Mouse (Mus musculus): ENCODE data around the gene Ifrd2.

Gene Ifrd2

DNA sequence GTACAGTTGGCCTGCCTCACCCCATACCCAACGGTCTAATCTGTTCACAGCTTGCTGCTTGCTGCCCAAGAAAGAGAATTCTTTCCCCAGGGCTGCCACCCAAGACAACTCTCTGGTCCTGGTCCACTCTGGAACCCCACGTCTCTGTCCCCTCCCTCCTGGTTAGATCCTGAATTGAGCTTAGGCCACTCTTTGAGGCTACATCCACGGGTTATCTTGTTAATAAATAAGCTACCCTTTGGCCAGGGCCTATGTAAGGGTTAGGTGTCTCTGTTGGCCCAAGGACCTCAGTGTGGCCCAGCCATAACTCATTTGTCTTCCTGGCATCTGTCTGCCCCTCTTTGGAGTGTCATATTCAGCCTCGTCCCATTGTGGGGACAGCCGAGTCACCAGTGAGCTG lies 10.9 kb downstream of the Ifrd2 start:
- no peak for DNase-seq (ENCODE audit: low read depth, low spot score)

DNA sequence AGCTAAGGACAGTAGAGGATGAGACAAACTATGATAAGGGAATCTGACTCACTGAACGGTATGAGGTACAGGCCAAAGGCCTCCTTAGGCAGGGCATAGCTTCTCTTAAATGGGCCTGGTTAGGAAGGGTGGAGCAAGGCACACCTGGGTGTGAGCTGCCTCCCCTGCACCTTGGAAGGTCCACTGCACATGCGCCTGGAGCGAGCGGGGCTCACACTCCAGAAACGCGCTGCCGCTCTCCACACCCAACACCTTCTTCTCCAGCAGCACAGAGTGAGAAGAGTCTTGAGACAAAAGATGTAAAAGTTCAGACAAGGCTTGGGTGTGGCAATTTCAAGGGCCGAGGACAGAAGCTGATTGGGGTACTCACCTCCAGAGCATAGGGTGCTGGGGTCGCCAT lies 12.0 kb downstream of the Ifrd2 start:
- DNase-seq (ENCODE audit: low read depth, low spot score): no peak

DNA sequence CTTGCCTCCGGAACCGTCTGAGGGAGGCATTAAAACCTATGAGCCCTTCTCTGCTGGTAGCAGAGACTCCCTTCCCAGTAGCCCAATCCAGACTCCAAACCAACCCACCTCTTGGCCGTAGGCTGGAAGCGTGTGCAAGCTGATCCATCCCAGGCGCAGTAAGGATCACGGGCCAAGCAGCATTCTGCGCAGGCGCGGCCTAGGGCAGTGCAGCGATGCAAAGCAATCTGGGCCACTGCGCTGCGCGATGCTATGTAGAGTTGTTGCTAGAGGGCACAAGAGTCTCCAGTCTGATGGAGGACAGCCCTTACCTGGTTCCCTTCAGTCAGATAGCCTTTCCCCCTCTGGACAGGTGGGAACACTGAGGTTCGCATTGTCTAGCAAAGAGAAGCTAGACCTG lies 12.4 kb downstream of the Ifrd2 start:
- DNase-seq (ENCODE audit: low read depth, low spot score): no peak

DNA sequence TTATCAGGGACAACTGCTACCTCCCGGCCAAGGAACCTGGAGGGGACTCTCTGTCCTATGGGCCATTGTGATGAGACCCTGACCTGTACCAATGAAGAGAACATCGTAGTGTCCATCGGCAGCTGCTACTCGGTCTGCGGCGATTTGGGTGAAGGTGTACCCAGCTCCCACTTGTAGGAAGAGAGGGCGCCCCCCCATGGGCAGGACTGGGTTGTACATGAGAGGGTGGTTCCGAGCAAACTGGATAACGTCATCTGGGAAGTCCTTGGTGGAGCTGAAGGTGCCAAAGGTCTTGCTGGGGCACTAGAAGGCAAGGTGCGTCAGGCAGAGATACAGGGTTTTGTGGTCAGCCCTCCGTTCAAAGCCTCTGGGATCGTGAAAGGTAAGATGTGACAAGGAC lies 13.3 kb downstream of the Ifrd2 start:
- no peak for DNase-seq (ENCODE audit: low read depth, low spot score)

DNA sequence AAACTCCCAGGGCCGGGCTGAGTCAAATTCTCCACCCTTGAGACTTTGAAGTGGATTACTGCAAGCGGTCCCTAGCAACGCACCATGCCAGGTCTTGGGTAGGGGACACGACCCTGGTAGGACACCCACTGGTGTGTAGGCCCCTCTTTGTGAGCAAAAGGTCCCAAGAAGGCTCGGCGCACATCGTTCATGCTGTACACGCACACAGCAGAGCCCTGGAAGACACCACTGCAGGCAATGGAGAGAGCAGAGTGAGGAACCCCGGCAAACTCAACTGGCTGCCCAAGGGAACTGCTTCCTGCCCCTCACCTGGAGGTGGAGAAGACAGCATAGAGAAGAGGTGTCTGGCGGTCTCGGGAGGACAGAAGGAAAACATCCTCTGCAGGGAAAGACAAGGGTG lies 13.8 kb downstream of the Ifrd2 start:
- no peak for DNase-seq (ENCODE audit: low read depth, low spot score)

DNA sequence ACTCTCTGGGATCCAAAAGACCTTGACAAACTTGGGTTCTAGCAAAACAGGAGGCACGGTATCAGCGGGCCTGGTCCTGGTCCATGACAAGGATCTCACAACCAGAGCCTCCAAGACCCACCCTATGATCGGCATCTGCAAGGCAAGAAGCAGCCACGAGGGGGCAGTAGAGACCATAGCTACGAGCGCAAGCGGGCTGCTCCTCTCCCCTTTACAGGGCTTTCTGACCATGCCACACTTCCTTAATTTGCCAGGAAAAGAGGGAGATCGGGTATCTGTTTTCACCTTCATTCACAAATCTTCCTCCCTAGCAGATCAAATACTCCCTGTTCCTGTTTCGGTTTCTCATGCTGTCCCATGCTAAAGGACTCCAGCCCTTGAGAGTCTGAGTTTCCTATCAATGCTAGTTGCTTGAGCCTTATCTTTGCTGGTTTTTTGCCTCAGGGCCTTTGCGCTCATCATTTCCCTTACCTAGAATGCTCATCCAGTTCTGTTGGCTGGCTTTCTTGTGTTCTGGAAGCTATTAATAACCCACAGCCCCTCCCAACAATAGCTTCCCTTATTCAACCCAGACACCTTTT lies 14.7 kb downstream of the Ifrd2 start:
- DNase-seq (ENCODE audit: low read depth, low spot score): peak; percentile 81

DNA sequence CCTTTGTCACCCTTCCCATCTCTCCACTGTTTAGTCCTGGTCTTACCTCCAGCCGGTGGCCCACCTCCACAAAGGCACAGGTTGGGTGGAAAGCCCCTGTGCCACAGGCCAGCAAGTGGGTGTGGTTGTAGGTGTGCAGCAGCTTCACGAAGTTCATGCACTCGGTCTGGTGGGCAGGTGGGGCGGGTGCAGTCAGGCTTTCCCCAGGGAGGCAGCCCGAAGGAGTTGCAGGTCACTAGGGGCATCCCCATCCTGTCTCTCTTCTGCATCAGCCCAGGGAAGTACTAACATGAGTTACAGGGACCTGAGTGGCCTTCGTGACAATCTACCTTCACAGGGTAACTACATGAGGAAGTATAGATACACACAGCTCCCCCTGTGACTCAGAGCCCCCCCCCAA lies 15.8 kb downstream of the Ifrd2 start:
- no peak for DNase-seq (ENCODE audit: low read depth, low spot score)

DNA sequence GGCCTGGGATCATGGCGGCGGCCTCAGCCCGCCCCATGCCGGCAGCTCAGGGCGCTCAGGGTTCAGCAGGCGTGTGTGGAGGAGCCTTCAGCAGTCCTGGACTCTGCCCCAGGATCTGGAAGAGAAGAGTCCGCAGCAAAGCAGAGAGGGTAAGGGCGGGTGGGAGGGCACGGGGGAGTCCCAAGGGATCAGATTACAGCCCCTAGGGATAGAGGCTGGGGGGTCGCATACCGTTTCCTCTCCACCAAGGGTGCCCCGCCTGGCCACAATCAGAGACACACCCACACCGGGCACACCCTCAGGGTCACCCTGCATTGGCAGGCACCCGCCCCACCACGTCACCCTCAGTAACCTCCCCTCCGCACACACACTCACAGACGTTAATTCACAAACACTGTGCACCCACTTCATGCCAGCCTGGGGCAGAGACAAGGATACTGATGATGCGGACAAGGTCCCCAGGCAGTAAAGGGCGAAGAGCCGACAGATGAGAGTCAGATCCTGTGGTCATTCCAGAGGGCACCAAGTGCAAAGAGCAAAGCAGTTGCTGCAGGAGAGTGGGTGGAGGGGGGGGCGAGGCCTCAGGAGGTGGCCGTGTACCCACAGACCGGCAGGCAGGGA lies 17.7 kb downstream of the Ifrd2 start:
- no peak for DNase-seq (ENCODE audit: low read depth, low spot score)

DNA sequence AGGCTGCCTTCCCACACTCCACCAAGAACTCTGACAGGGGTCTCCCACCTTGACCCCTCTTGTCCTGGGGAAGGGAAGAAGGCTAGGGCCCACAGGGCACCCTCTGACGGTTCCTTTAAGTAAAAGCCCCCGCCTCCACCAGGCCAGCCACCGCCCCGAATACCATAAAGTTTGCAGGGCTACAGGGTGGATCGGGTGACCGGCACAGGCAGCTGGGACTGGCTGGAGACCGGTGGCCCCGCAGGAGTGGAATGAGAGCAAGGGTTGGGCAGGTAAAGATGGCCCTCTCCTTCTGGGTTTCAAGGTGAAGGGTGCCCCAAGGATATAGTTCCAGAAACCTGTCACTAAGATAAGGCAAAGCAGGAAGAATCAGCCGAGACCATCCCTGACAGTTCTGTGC lies 19.1 kb downstream of the Ifrd2 start:
- DNase-seq (ENCODE audit: low read depth, low spot score): no peak

DNA sequence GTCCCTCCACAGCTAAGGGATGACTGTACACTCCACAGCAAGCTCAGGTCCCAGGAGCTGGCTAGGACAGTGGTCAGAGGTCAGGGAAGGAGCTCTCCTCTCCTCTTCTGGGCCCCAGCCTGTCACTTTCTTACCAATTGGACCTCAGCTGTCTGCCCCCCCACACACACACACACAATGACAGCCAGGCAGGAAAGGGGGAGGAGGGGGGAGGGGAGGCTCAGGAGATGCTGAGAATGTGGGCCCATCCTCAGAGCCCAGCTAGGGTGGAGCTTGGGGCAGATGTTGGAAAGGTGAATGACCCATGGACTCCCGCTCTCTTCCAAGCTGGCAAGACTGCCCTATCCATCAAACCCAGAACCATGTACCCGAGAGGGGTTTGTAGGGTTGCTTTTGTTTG lies 19.6 kb downstream of the Ifrd2 start:
- no peak for DNase-seq (ENCODE audit: low read depth, low spot score)

DNA sequence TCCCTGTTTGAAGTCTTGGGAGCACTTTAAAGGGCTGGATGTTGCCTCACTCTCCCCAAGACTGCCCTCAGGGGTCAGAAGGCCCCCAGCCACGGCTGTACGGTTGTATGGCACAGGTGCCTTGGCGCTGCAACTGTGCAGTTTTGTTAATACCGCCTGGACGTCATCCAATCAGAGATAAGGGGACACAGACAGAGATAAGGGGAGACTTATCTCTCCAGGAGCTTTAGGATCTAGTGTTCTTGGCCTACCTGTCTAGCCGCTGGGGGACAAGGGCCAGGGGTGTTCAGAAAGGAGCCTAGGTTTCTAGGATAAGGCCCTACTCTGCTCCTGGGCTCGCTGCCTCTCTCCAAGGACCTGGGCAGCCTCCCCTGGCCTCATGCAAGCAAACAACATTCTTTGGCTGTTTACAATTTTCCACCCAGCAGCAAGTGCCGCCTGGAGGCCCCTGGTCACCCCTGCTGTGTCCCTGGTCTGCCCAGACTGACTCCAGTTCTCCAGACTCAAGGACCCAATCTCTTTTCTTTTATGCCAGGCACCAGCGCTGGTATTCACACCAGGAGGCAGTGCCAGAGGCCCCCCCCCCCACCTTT lies 20.3 kb downstream of the Ifrd2 start:
- no peak for DNase-seq (ENCODE audit: low read depth, low spot score)

DNA sequence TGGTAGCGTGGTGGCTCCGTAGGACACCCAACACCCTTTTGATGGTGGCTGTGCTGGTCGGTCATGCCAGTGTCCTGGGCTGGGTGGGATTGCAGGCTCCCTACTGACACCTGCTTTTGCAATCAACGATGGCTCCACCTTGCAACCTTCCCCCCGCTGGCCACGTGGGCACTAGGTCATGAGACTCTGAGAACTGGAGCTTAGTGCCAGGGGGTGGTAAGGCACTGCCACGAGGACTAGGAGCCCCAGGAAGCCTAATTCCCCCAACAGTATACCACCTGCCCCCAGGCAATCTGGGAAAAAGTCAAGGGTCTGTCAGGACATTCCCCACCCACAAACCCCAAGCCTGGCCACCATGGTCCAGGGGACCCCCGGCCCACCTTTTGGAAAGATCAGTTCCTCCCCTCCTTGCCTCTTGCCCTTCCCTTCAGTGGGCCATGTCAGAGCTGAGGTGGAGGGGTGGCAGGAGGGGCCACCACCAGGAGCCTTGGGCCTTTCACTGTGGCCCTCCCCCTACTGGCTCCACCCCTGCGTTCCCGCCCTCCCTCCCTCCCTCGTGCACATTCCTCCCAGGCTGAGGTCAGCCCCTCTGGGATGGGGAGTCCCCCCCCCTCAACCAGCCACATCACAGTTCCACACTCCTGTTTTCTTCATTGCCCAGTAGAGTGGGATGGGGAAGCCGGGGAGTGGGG lies 21.4 kb downstream of the Ifrd2 start, which contains the start of gene Sema3b:
Sema3b (minus strand) TSS at position 489 of the 692 bp plus-strand sequence.
- DNase-seq (ENCODE audit: low read depth, low spot score): no peak

DNA sequence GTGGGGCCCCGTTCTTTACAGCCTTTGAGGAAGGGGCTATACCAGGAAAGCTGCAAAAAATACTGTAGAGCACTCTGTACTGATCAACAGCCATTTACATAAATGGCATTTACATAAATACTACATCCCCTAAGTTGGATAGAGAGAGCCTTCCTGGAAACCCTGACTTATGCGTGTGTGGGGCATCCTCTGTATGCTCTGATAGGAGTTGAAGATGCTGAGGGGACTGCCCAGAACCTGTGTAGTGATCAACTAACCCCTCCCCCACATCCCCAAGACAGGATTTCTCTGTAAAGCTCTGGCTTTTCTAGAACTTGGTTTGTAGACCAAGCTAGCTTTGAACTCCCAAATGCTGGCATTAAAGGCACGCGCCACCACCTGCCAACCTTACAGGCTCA lies 22.0 kb downstream of the Ifrd2 start:
- DNase-seq (ENCODE audit: low read depth, low spot score): no peak

DNA sequence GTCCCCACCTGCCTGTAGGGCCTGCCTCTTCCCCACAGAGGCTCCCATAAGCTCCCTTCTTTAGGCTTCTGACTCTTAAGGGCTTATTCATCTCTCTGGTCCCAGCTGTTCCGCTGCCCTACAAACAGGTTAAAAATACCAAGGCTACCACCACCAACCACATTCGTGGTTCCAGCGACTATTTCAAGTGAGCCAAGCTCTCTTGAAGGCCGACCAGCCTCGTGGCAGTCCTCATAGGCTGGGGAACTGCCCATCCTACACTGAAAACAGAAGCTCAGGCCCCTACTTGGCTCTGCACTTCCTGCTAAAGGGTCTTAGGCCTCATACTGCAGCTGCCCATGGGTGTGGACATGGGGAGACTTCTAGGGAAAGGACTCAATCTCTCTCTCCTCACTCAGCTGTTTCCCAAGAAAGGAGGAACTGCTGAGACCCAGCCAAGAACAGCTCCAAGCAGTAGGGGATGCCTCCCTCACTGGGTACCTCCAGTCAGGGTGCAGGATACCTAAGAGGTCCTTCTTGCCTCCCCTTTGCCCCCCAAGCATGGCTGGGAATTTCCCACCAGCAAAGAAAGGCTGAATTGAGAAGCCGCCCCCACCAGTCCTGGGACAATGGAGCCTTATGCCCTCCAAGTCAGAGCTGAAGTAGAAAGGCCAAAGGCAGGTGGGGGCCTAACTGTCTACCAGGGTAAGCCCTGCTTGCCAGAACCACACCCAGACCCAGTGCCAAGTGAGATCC lies 24.2 kb downstream of the Ifrd2 start:
- no peak for DNase-seq (ENCODE audit: low read depth, low spot score)

DNA sequence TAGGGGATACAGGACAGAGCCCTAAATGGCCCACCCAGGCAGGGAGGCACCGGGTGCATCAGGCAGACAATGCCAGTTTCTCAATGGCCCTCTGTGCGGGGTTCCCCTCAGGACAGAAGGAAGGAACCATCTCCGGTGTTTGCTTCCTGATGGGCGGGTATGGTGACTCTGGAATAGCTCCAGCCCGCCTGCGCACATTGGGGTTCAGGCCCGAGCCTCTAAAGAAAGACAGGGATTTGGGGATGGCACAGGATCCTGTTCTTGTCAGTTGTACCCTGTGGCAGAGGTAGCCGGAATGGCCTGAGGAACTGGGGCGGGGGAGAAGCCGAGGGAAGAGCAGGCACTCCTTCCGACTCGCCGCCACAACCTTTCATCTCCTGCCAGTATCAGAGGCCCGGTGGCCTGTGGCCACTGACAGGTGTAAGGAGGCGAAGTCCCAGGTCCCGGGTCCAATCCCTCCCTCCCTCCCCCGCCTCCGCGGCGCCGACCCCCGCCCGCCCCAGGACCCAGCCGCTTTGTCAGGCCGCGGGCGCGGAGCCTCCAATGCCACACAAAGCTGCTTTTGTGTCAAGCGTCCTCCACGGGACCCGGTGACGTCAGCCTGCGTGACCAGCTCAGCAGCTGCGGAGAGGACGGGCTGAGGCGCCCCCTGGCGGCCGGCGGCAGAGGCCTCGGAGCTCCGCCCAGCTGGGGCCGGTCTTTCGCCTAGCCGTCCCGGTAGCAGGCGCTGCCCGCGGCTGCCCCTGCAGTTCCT lies 24.9 kb downstream of the Ifrd2 start:
- peak; percentile 90 for DNase-seq (ENCODE audit: low read depth, low spot score)

DNA sequence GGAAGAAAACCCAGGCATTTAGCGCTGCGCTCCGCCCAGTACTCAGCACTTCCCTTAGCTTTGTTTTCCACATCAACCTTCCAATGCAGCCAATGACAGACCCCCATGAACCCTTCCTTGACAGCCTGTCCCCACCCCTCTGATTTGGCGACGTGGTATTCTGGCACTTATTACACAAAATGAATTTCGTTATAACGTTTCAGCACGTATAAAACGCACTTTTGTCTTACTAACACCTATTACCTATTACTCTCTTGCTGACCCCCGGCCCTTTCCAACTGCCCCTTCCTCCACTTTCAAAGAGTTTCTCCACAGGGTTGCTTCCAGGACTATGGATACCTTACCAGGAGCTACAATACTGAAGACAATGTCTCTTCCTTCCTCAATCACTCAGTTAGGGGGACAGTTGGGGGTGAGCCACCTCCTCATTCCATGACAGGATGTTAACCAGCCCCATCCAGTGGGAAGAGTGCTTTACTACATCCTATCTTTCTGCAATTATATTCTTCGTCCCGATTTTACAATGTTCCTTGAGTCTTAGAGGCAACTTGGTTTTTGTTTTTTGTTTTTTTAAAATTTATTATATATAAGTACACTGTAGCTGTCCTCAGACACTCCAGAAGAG lies 25.6 kb downstream of the Ifrd2 start:
- DNase-seq (ENCODE audit: low read depth, low spot score): no peak

DNA sequence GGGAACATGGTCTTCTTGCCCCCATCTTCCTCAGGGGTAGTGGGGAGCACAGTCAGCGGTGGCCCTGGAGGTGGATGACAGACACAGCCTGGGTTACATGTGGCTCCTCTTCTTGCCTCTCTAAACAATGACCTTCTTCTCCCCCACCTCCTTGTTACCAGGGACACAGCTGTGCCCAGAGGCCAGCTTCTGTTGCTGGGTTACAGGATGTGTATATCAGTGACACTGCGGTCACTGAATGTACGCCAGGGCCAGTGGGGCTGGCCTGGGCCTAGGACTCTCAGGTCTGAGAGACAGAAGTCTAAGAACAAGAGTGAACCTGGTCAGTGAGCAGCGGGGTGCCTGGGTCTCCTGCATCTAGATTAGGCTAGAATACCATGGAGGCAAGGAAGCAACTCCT lies 27.6 kb downstream of the Ifrd2 start:
- DNase-seq (ENCODE audit: low read depth, low spot score): no peak

DNA sequence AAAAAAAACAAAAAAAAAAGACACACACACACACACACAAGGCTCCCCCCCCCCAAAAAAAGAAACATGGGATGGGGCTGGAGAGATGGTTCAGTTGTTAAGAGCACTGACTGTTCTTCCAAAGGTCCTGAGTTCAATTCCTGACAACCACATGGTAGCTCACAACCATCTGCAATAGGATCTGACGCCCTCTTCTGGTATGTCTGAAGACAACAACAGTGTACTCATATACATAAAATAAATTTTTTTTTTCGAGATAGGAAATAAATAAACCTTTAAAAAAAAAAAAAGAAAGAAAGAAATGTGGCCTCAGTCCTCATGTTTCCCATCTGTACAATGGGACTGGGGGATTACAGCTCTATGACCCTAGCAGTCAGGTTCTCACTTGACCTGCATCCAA lies 30.0 kb downstream of the Ifrd2 start:
- no peak for DNase-seq (ENCODE audit: low read depth, low spot score)

DNA sequence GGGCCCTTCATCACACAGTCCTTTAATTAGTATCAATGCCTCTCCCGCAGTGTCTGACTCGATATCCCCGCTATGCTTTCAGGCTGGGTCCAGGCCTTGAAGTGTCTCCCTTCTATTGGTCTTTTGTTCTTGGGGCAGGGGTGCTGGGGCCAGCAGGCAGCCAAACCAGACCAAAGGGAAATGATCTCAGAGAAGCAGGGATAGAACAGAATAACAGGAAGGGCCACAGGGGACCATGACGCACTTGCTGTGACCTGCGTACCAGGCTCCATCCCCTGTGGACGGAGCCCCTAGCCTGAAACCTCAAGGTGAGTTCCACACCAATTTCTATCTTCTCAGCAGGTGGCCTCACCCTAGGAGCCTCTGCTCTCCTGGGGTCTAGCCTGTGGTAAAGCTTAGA lies 30.7 kb downstream of the Ifrd2 start:
- no peak for DNase-seq (ENCODE audit: low read depth, low spot score)

DNA sequence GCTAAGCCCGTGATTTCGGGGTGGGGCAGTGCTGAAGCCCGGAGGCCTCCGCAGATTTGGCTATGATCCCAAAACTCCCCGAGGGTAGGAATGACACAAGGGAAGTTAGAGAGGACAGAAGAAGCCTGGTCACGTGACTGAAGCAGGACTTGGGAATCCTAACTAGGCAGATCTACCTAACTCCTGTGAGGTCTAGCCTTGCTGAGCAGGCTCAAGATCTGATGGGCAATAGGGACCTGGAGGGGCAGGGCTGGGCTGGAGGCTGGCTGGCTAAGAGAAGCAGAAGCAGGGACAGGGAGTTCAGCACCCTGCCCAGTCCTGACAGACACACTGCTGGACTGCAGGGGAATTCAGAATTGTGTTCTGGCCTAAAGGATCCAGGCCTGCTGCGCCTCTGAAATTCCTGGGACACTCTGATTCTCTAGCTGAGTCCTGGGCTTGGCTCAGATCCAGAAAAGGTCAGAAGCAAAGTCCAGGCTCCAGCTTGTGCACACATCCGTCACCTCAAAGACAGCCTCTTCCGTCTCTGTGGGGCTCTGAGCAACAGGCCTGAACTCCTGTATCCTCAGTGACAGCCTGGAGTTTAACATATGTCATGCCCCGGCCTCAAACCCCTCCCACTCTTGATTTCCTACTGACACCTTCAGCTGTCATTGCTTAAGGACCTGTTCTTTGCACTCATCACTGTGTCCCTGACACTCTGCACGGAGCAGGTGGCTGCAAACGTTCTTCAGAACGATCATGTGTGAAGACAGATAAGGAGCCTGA lies 31.5 kb downstream of the Ifrd2 start:
- no peak for DNase-seq (ENCODE audit: low read depth, low spot score)
